ENCODE assay signal across 22 mouse cellular contexts in genomic region chr17:13712518-13712917, GRCm38 (mm10). TPM values are rescaled to one million over a fixed set of nuclear protein-coding genes. Genes with fewer than 3 reads are reported as not detected.
"Had no signal": no experiment of that assay in that cellular context is flagged by ENCODE, and none has a peak within 500 bp of the region (broad histone marks: within the 10 kb centered on the region; RNA-seq: fewer than 3 reads in every experiment).

No protein-coding gene starts in this region.

- ATAC-seq: liver, postnatal 0 days; lung, postnatal 0 days had no signal

- H3K36me3 ChIP-seq: liver, embryonic 13.5 days; liver, embryonic 15.5 days; lung, embryonic 15.5 days; neural tube, embryonic 12.5 days; neural tube, embryonic 15.5 days had no signal

- H3K27ac ChIP-seq: liver, embryonic 13.5 days; liver, embryonic 15.5 days; lung, embryonic 15.5 days; macrophage; neural tube, embryonic 12.5 days; neural tube, embryonic 15.5 days had no signal

- H3K27me3 ChIP-seq: liver, embryonic 13.5 days; liver, embryonic 15.5 days; lung, embryonic 15.5 days; neural tube, embryonic 12.5 days; neural tube, embryonic 15.5 days had no signal

- H3K9me3 ChIP-seq: liver, embryonic 13.5 days; liver, embryonic 15.5 days; lung, embryonic 15.5 days; neural tube, embryonic 12.5 days; neural tube, embryonic 15.5 days had no signal

- H3K4me3 ChIP-seq: liver, embryonic 13.5 days; liver, embryonic 15.5 days; lung, embryonic 15.5 days; megakaryocyte, embryonic 14.5 days; myocyte; neural tube, embryonic 12.5 days; neural tube, embryonic 15.5 days had no signal

- H3K9ac ChIP-seq: liver, embryonic 13.5 days; liver, embryonic 15.5 days; liver, postnatal 0 days; lung, embryonic 15.5 days; neural tube, embryonic 12.5 days; neural tube, embryonic 15.5 days had no signal

- DNase-seq: liver; liver, embryonic 13.5 days; liver, postnatal 0 days; lung, adult 2 months; lung, postnatal 14 days; lung, postnatal 36 days; right cerebral cortex, adult 18-20 months; right cerebral cortex, postnatal 25 days; right cerebral cortex, postnatal 4 days; spleen, adult 18-20 months; thymus, adult 2 months; thymus, postnatal 25 days; thymus, postnatal 4 days had no signal

- H3K4me2 ChIP-seq: liver, embryonic 11.5 days; liver, embryonic 13.5 days; liver, embryonic 15.5 days; lung, embryonic 15.5 days; neural tube, embryonic 12.5 days; neural tube, embryonic 15.5 days had no signal

- H3K4me1 ChIP-seq: liver, embryonic 13.5 days; lung, embryonic 15.5 days; megakaryocyte, embryonic 14.5 days; neural tube, embryonic 12.5 days; neural tube, embryonic 15.5 days had no signal

RNA-seq across cellular contexts. Expression of gene Tcte2, which starts 49.1 kb away (rescaled TPM):
- polyA plus RNA-seq: macrophage had no signal
